Mouse (Mus musculus): Measurements from ENCODE around the gene Srsf6. TPM values are rescaled to one million over a fixed set of nuclear protein-coding genes. Genes with fewer than 3 reads are reported as not detected.

The Srsf6 gene
- total RNA-seq, 1 experiment: 183 TPM

GRCm38 (mm10) chr2:162950776-162951175, 19.4 kb downstream of the Srsf6 start:
- H3K4me3 ChIP-seq (ENCODE audit: insufficient read depth in 1 of 2, low read depth in 1 of 2, low read length in 2 of 2, poor library complexity in 1 of 2, severe bottlenecking in 1 of 2): no peak overlapping the region
- H3K9me3 ChIP-seq (ENCODE audit: control insufficient read depth, insufficient read depth, low read depth, low read length): no peaks in the 10 kb centered on the region
- TF ChIP-seq HCFC1 (IDR thresholded peaks at IDR 0.05; ENCODE audit: borderline replicate concordance, insufficient read depth, low read length): no peak
- no peak for TF ChIP-seq ZC3H11A (IDR thresholded peaks at IDR 0.05; ENCODE audit: borderline replicate concordance, low read depth, low read length)
- TF ChIP-seq ZNF384 (IDR thresholded peaks at IDR 0.05; ENCODE audit: low read depth, low read length): no peak
- TF ChIP-seq MAFK (IDR thresholded peaks at IDR 0.05; ENCODE audit: insufficient read depth, low read depth, low read length): no peak
- TF ChIP-seq CHD2 (IDR thresholded peaks at IDR 0.05; ENCODE audit: low read depth, low read length): no peak
- no peaks in the 10 kb centered on the region for H3K36me3 ChIP-seq (ENCODE audit: control insufficient read depth, insufficient read depth, low read length, poor library complexity, severe bottlenecking)
- peaks cover 0 to 8% of the 10 kb centered on the region in 2 experiments; a peak in 1 of 4 replicates for H3K4me1 ChIP-seq (ENCODE audit: control insufficient read depth in 2 of 2, insufficient read depth in 2 of 2, low read length in 2 of 2, poor library complexity in 1 of 2)
- in situ Hi-C loops (cut with MboI; ENCODE audit: low sequenced_read_pairs in 2 of 2, unreplicated experiment in 2 of 2): loop anchor here in 1 of 2 experiments (25.0 kb wide), 1 partner anchor 387 kb away; no protein-coding TSS in a partner anchor
- H3K9ac ChIP-seq (ENCODE audit: insufficient read depth, low read depth, low read length, poor library complexity, severe bottlenecking): no peak overlapping the region
- DNase-seq (ENCODE audit: low read depth, low spot score): no peak
- H3K27ac ChIP-seq (ENCODE audit: insufficient read depth, low read depth, low read length, poor library complexity, severe bottlenecking): no peak overlapping the region

- H3K27ac ChIP-seq (ENCODE audit: insufficient read depth, low read depth, low read length, poor library complexity, severe bottlenecking): no peak overlapping the region
- H3K4me3 ChIP-seq (ENCODE audit: insufficient read depth in 1 of 2, low read depth in 1 of 2, low read length in 2 of 2, poor library complexity in 1 of 2, severe bottlenecking in 1 of 2): no peak overlapping the region
- H3K9ac ChIP-seq (ENCODE audit: insufficient read depth, low read depth, low read length, poor library complexity, severe bottlenecking): no peak overlapping the region
- in situ Hi-C loops (cut with MboI; ENCODE audit: low sequenced_read_pairs in 2 of 2, unreplicated experiment in 2 of 2): loop anchor here in 1 of 2 experiments (25.0 kb wide), 1 partner anchor 380 kb away; no protein-coding TSS in a partner anchor
- H3K4me1 ChIP-seq (ENCODE audit: control insufficient read depth in 2 of 2, insufficient read depth in 2 of 2, low read length in 2 of 2, poor library complexity in 1 of 2): no peaks in the 10 kb centered on the region
- DNase-seq (ENCODE audit: low read depth, low spot score): no peak
- H3K9me3 ChIP-seq (ENCODE audit: control insufficient read depth, insufficient read depth, low read depth, low read length): no peaks in the 10 kb centered on the region
- no peaks in the 10 kb centered on the region for H3K36me3 ChIP-seq (ENCODE audit: control insufficient read depth, insufficient read depth, low read length, poor library complexity, severe bottlenecking)
- no peak for TF ChIP-seq HCFC1 (IDR thresholded peaks at IDR 0.05; ENCODE audit: borderline replicate concordance, insufficient read depth, low read length)
- no peak for TF ChIP-seq MAFK (IDR thresholded peaks at IDR 0.05; ENCODE audit: insufficient read depth, low read depth, low read length)
- TF ChIP-seq ZC3H11A (IDR thresholded peaks at IDR 0.05; ENCODE audit: borderline replicate concordance, low read depth, low read length): no peak
- TF ChIP-seq CHD2 (IDR thresholded peaks at IDR 0.05; ENCODE audit: low read depth, low read length): no peak
- no peak for TF ChIP-seq ZNF384 (IDR thresholded peaks at IDR 0.05; ENCODE audit: low read depth, low read length)
These were observed 25.5 kb downstream of the Srsf6 start for GRCm38 (mm10) chr2:162956843-162957242.

DNA sequence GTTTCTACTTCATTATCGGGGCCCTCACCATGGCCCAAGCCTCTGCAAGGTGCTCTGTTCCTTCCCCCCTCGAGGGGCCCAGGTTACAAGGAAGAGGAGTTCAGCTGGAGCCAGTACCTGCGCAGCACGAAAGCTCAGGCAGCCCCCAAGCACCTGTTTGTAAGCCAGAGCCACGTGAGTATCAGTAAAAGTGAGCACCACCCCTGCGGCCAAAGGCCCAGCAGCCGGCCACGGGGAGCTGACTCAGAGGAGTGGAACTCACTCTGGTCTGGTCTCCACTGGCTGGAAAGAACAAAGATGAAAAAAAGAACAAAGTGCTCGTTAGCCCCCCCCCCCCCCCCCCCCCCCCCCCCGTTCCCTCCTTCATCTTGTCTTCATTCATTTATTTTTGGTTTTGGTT, 30.0 kb downstream of the Srsf6 start:
- DNase-seq (ENCODE audit: low read depth, low spot score): no peak
- H3K9me3 ChIP-seq (ENCODE audit: control insufficient read depth, insufficient read depth, low read depth, low read length): no peaks in the 10 kb centered on the region
- TF ChIP-seq CHD2 (IDR thresholded peaks at IDR 0.05; ENCODE audit: low read depth, low read length) (no peak), MAFK (IDR thresholded peaks at IDR 0.05; ENCODE audit: insufficient read depth, low read depth, low read length) (no peak), HCFC1 (IDR thresholded peaks at IDR 0.05; ENCODE audit: borderline replicate concordance, insufficient read depth, low read length) (no peak), ZNF384 (IDR thresholded peaks at IDR 0.05; ENCODE audit: low read depth, low read length) (no peak), ZC3H11A (IDR thresholded peaks at IDR 0.05; ENCODE audit: borderline replicate concordance, low read depth, low read length) (no peak)
- H3K27ac ChIP-seq (ENCODE audit: insufficient read depth, low read depth, low read length, poor library complexity, severe bottlenecking): no peak overlapping the region
- in situ Hi-C loops (cut with MboI; ENCODE audit: low sequenced_read_pairs in 2 of 2, unreplicated experiment in 2 of 2): loop anchor here in 1 of 2 experiments (25.0 kb wide), 1 partner anchor 376 kb away; no protein-coding TSS in a partner anchor
- no peaks in the 10 kb centered on the region for H3K36me3 ChIP-seq (ENCODE audit: control insufficient read depth, insufficient read depth, low read length, poor library complexity, severe bottlenecking)
- H3K9ac ChIP-seq (ENCODE audit: insufficient read depth, low read depth, low read length, poor library complexity, severe bottlenecking): no peak overlapping the region
- no peaks in the 10 kb centered on the region for H3K4me1 ChIP-seq (ENCODE audit: control insufficient read depth in 2 of 2, insufficient read depth in 2 of 2, low read length in 2 of 2, poor library complexity in 1 of 2)
- H3K4me3 ChIP-seq (ENCODE audit: insufficient read depth in 1 of 2, low read depth in 1 of 2, low read length in 2 of 2, poor library complexity in 1 of 2, severe bottlenecking in 1 of 2): no peak overlapping the region

- in situ Hi-C loops (cut with MboI; ENCODE audit: low sequenced_read_pairs in 2 of 2, unreplicated experiment in 2 of 2): loop anchor here in 1 of 2 experiments (25.0 kb wide), 1 partner anchor 371 kb away; no protein-coding TSS in a partner anchor
- H3K4me1 ChIP-seq (ENCODE audit: control insufficient read depth in 2 of 2, insufficient read depth in 2 of 2, low read length in 2 of 2, poor library complexity in 1 of 2): no peaks in the 10 kb centered on the region
These were observed 35.4 kb downstream of the Srsf6 start for GRCm38 (mm10) chr2:162966734-162967133.

More at GRCm38 (mm10) chr2:162966734-162967133, 35.4 kb downstream of the Srsf6 start:
- no peak for TF ChIP-seq HCFC1 (IDR thresholded peaks at IDR 0.05; ENCODE audit: borderline replicate concordance, insufficient read depth, low read length)
- no peak for TF ChIP-seq MAFK (IDR thresholded peaks at IDR 0.05; ENCODE audit: insufficient read depth, low read depth, low read length)
- no peak for TF ChIP-seq ZNF384 (IDR thresholded peaks at IDR 0.05; ENCODE audit: low read depth, low read length)
- no peak for TF ChIP-seq CHD2 (IDR thresholded peaks at IDR 0.05; ENCODE audit: low read depth, low read length)
- no peak for TF ChIP-seq ZC3H11A (IDR thresholded peaks at IDR 0.05; ENCODE audit: borderline replicate concordance, low read depth, low read length)
- Histone ChIP-seq H3K36me3 (ENCODE audit: control insufficient read depth, insufficient read depth, low read length, poor library complexity, severe bottlenecking) (no peaks in the 10 kb centered on the region), H3K9me3 (ENCODE audit: control insufficient read depth, insufficient read depth, low read depth, low read length) (no peaks in the 10 kb centered on the region), H3K27ac (ENCODE audit: insufficient read depth, low read depth, low read length, poor library complexity, severe bottlenecking) (no peak overlapping the region), H3K4me3 (ENCODE audit: insufficient read depth in 1 of 2, low read depth in 1 of 2, low read length in 2 of 2, poor library complexity in 1 of 2, severe bottlenecking in 1 of 2) (no peak overlapping the region), H3K9ac (ENCODE audit: insufficient read depth, low read depth, low read length, poor library complexity, severe bottlenecking) (no peak overlapping the region)
- DNase-seq (ENCODE audit: low read depth, low spot score): no peak

Measured in ES-E14 (cell line).